Mouse (Mus musculus): ENCODE results near the gene Rita1.

- TF ChIP-seq CTCF (IDR thresholded peaks at IDR 0.05) = no peak
- no peak for TF ChIP-seq POLR2A (IDR thresholded peaks at IDR 0.05; ENCODE audit: insufficient read depth, low read depth, low read length)
Measured at GRCm38 (mm10) chr5:120621846-120622197, 9.4 kb upstream of the Rita1 start.

All from heart, adult 2 months (tissue).